Mouse (Mus musculus) CH12.LX (cell line): ENCODE results near the gene Gas2l3. TPM values are rescaled to one million over a fixed set of nuclear protein-coding genes. Genes with fewer than 3 reads are reported as not detected.

Experiments used
- DNase-seq: peaks from one replicate; pipeline ENCODE4 v3.0.0-alpha.2; 2013; ENCODE audit errors: extremely low read depth
- H3K27ac ChIP-seq: 2 replicates; pipeline ENCODE4 v1.5.1; 2012; ENCODE audit warnings: low read depth, mild to moderate bottlenecking, control low read depth, moderate library complexity; ENCODE audit not compliant: insufficient read depth
- H3K27me3 ChIP-seq: replicated peaks from 2 replicates; pipeline ENCODE3; 2012; ENCODE audit warnings: inconsistent platforms
- H3K36me3 ChIP-seq, 2 experiments: replicated peaks in 1 of 2; 2 replicates each; pipeline versions ENCODE3 to v1.6.1; 2012; ENCODE audit warnings: inconsistent platforms in 1 of 2, low read length in 1 of 2, mild to moderate bottlenecking in 1 of 2, mixed read lengths in 1 of 2, moderate library complexity in 1 of 2; ENCODE audit not compliant: control insufficient read depth in 1 of 2, insufficient read depth in 1 of 2
- H3K4me1 ChIP-seq, 2 experiments: 2 replicates each; pipeline ENCODE4 v1.6.1; 2012; ENCODE audit warnings: inconsistent platforms in 1 of 2, moderate library complexity in 1 of 2; ENCODE audit not compliant: insufficient read depth in 2 of 2, control insufficient read depth in 1 of 2
- H3K4me2 ChIP-seq: 2 replicates; pipeline ENCODE4 v1.6.1; 2012; ENCODE audit warnings: low read depth, mild to moderate bottlenecking, control low read depth; ENCODE audit not compliant: poor library complexity, insufficient read depth, severe bottlenecking
- H3K4me3 ChIP-seq, 3 experiments: fragments of 150-350 bp in 1 of 3; sonication (generic) in 1 of 3; replicated peaks in 1 of 3; 2 replicates each; pipeline versions ENCODE3 to v1.5.1; 2011 to 2012; ENCODE audit warnings: low read depth in 2 of 3, low read length in 2 of 3, mild to moderate bottlenecking in 2 of 3, moderate library complexity in 2 of 3, control low read depth in 1 of 3, improper control_type of control experiment in 1 of 3, inconsistent platforms in 1 of 3, mixed read lengths in 1 of 3; ENCODE audit not compliant: poor library complexity in 1 of 3
- H3K79me2 ChIP-seq: replicated peaks from 2 replicates; pipeline ENCODE4 v1.6.1; 2012; ENCODE audit warnings: mild to moderate bottlenecking, moderate library complexity; ENCODE audit not compliant: control insufficient read depth, poor library complexity, insufficient read depth, severe bottlenecking; ENCODE audit errors: extremely low read depth
- H3K9ac ChIP-seq: 2 replicates; pipeline ENCODE4 v1.6.1; 2012; ENCODE audit warnings: low read depth, mild to moderate bottlenecking, control low read depth, moderate library complexity; ENCODE audit not compliant: insufficient read depth
- H3K9me3 ChIP-seq: replicated peaks from 2 replicates; pipeline ENCODE3; 2012; ENCODE audit warnings: low read length, inconsistent platforms, mixed read lengths
- CHD1 ChIP-seq: IDR thresholded peaks from 2 replicates; pipeline ENCODE4 v1.6.1; 2012; ENCODE audit warnings: low read depth, low read length, improper control_type of control experiment, inconsistent platforms
- CHD2 ChIP-seq: IDR thresholded peaks from 2 replicates; pipeline ENCODE4 v1.6.1; 2011; ENCODE audit warnings: low read length, improper control_type of control experiment
- E2F4 ChIP-seq: IDR thresholded peaks from 2 replicates; pipeline ENCODE4 v1.6.1; 2011; ENCODE audit warnings: low read depth, low read length, improper control_type of control experiment; ENCODE audit not compliant: insufficient replicate concordance
- ELF1 ChIP-seq: IDR thresholded peaks from 2 replicates; pipeline ENCODE4 v1.6.1; 2014; ENCODE audit warnings: low read depth, mild to moderate bottlenecking, inconsistent platforms, low read length, improper control_type of control experiment
- GABPA ChIP-seq: IDR thresholded peaks from 2 replicates; pipeline ENCODE4 v1.6.1; 2012; ENCODE audit warnings: low read depth, low read length, improper control_type of control experiment, inconsistent platforms; ENCODE audit not compliant: insufficient replicate concordance
- HCFC1 ChIP-seq: IDR thresholded peaks from 2 replicates; pipeline ENCODE4 v1.6.1; 2012; ENCODE audit warnings: low read depth, mild to moderate bottlenecking, inconsistent platforms, low read length, improper control_type of control experiment
- IRF4 ChIP-seq: IDR thresholded peaks from 2 replicates; pipeline ENCODE4 v1.6.1; 2014; ENCODE audit warnings: low read depth, mild to moderate bottlenecking, inconsistent platforms, low read length, improper control_type of control experiment
- MAFK ChIP-seq: IDR thresholded peaks from 2 replicates; pipeline ENCODE4 v1.6.1; 2011; ENCODE audit warnings: low read length, improper control_type of control experiment; ENCODE audit not compliant: insufficient replicate concordance
- MAZ ChIP-seq: IDR thresholded peaks from 2 replicates; pipeline ENCODE4 v1.6.1; 2012; ENCODE audit warnings: low read depth, mild to moderate bottlenecking, inconsistent platforms, low read length, improper control_type of control experiment, moderate library complexity
- MXI1 ChIP-seq: IDR thresholded peaks from 2 replicates; pipeline ENCODE4 v1.6.1; 2011; ENCODE audit warnings: mild to moderate bottlenecking, low read depth, low read length, improper control_type of control experiment
- NELFE ChIP-seq: IDR thresholded peaks from 2 replicates; pipeline ENCODE4 v1.6.1; 2011; ENCODE audit warnings: low read depth, low read length, improper control_type of control experiment
- PAX5 ChIP-seq: IDR thresholded peaks from 2 replicates; pipeline ENCODE4 v1.6.1; 2012; ENCODE audit warnings: low read length, inconsistent platforms, mixed read lengths
- POLR2A ChIP-seq: IDR thresholded peaks from 2 replicates; pipeline ENCODE4 v1.6.1; 2011; ENCODE audit warnings: low read depth, mild to moderate bottlenecking, improper control_type of control experiment, low read length
- POLR2AphosphoS2 ChIP-seq: IDR thresholded peaks from 2 replicates; pipeline ENCODE4 v1.6.1; 2011; ENCODE audit warnings: low read depth, low read length, improper control_type of control experiment
- SIN3A ChIP-seq: IDR thresholded peaks from 2 replicates; pipeline ENCODE4 v1.6.1; 2012; ENCODE audit warnings: low read length, improper control_type of control experiment, inconsistent platforms
- UBTF ChIP-seq: IDR thresholded peaks from 2 replicates; pipeline ENCODE4 v1.6.1; 2012; ENCODE audit warnings: low read depth, mild to moderate bottlenecking, inconsistent platforms, low read length, improper control_type of control experiment, moderate library complexity
- USF1 ChIP-seq: IDR thresholded peaks from 2 replicates; pipeline ENCODE4 v1.6.1; 2014; ENCODE audit warnings: low read depth, mild to moderate bottlenecking, inconsistent platforms, low read length, improper control_type of control experiment
- ZMIZ1 ChIP-seq: IDR thresholded peaks from 2 replicates; pipeline ENCODE4 v1.6.1; 2012; ENCODE audit warnings: low read depth, mild to moderate bottlenecking, inconsistent platforms, low read length, improper control_type of control experiment
- dilution Hi-C: fragments of 300-500 bp; cut with MboI; formaldehyde crosslinking; loops from 2 replicates; pipeline ENCODE4 v1.14.3; 2020; ENCODE audit warnings: low sequenced_read_pairs; ENCODE audit not compliant: extremely low pct_unique_long_range_greater_than_20kb, extremely low pct_ligation_motif_present
- in situ Hi-C: fragments of 300-500 bp; cut with MboI; formaldehyde crosslinking; loops from 3 replicates; pipeline ENCODE4 v1.14.3; 2019; ENCODE audit warnings: low sequenced_read_pairs, low pct_ligation_motif_present, low pct_unique_long_range_greater_than_20kb, mixed read lengths
- polyA plus RNA-seq: library from polyadenylated mRNA; unstranded; fragments of >175 nt; gene quantifications from 2 replicates; pipeline ENCODE4 v1.2.1, GENCODE M21; 2012; ENCODE audit warnings: low read depth; ENCODE audit not compliant: insufficient read length
- total RNA-seq, 2 experiments: library from RNA; depleted of rRNA; stranded (reverse); fragments of 300-350 nt in 1 of 2; fragments of >200 nt in 1 of 2; gene quantifications; 2 replicates each; pipeline ENCODE4 v1.2.3; 2012 to 2014

Gene Gas2l3
- total and polyA plus RNA-seq, 3 experiments, result 7.3 to 12.2 (median 9.4) TPM

DNA sequence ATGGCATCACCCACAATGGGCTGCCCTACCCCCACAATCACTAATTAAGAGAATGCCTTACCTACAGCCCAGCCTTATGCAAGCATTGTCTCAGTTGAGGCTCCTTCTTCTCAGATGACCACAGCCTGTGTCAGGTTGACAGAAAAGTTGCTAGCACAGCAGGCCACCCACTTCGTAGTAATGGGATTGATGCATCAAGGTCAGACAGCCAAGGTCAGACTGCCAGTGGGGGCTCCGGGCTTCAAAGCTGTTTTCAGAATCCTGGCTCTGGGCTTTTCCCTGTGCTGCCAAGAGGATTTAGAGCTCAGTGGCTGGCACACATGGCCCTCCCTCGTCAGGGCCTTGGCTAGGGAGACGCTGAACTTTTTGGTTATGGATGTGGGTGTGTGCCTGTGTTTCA, 51.1 kb downstream of the Gas2l3 start:
- H3K79me2 ChIP-seq, result no peaks in the 10 kb centered on the region
- H3K9ac ChIP-seq, result no peak overlapping the region
- no peak overlapping the region for H3K4me3 ChIP-seq
- no peak overlapping the region for H3K4me2 ChIP-seq
- H3K36me3 ChIP-seq, result no peaks in the 10 kb centered on the region
- no peaks in the 10 kb centered on the region for H3K27me3 ChIP-seq
- in situ Hi-C loops (no loop called here), dilution Hi-C loops (no loop called here)
- H3K9me3 ChIP-seq, result no peaks in the 10 kb centered on the region
- H3K4me1 ChIP-seq, result no peaks in the 10 kb centered on the region
- no peak overlapping the region for H3K27ac ChIP-seq
- DNase-seq, result no peak
- TF ChIP-seq E2F4 (no peak), MAZ (no peak)

DNA sequence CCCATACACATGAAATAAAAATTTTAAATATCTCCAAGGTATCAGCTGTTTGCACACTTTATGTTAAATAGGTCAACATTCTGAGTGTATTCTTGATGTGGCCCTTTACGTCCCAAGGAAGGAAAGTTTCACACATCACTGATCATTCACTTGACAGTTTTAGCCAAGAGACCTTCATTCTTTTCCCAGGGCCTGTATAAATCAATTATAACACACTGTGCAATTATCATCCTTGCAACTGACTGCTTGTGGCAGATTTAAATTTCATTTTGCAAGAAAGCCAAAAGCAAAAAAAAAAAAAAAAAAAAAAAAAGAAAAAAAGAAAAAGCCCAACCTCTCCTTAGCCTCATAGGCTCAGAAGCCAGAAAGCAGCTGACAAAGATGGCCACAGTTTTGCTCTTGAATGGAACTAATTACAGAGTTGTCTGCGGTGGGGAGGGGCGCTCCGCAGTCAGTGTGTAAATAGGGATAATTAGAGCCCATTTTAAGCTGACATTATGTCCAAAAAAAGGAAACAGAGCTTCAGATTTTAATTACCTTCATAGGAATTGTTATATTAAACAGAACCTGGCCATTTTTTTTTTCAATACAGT, 52.1 kb downstream of the Gas2l3 start:
- Histone ChIP-seq H3K9ac (no peak overlapping the region), H3K27me3 (no peaks in the 10 kb centered on the region), H3K36me3 (no peaks in the 10 kb centered on the region), H3K4me2 (no peak overlapping the region), H3K79me2 (no peaks in the 10 kb centered on the region), H3K4me1 (peaks cover 3 to 7% of the 10 kb centered on the region in 2 experiments; a peak in 2 of 4 replicates), H3K4me3 (no peak overlapping the region), H3K27ac (no peak overlapping the region), H3K9me3 (no peaks in the 10 kb centered on the region)
- TF ChIP-seq NELFE (no peak), USF1 (no peak), PAX5 (no peak), GABPA (no peak), SIN3A (no peak), MXI1 (no peak), POLR2AphosphoS2 (no peak), POLR2A (no peak), ELF1 (no peak), HCFC1 (no peak), CHD2 (no peak), MAFK (no peak), ZMIZ1 (no peak), IRF4 (no peak), CHD1 (no peak), UBTF (no peak)
- dilution Hi-C loops, result no loop called here
- DNase-seq, result no peak
- in situ Hi-C loops, result no loop called here
